ENCODE assay signal across 9 mouse cellular contexts in the genomic region with DNA sequence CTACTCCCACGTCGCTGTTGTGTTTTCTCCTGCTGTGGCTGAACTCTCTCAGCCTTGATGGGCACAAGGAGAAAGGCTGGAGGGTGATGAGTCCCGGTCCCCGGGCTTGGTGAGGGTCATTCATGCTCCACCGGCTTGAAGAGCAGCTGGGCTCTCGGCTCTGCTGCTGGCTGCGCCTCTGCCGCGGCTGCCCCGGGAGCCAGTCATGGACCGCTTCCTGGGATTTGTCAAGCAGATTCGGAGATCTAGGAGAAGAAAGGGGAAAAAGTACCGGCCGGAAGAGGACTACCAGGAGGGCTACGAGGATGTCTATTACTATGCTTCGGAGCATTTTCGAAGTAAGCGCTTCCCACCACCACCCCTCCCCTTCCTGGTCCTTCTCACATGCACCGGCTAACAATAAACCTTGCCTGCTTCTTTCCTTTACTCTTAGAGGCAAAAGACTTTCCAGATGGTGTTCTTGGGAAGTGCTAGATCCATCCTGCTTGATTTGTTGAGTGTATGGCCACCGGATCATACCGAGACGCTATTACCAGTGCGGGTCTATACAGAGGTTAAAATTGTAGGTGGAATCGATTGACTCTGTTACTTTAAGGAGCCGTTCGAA.
A peak's percentile ranks its signal among the peaks of the same experiment; 100 is the strongest.
DNase-seq lines count a peak whose midpoint lies in the region; ATAC-seq and TF ChIP-seq lines count a peak whose summit lies in the region.
"Had no signal": no experiment of that assay in that cellular context is flagged by ENCODE, and none has a peak within 500 bp of the region (broad histone marks: within the 10 kb centered on the region; RNA-seq: fewer than 3 reads in every experiment).

No protein-coding gene starts in this region.

- no peaks in the 10 kb centered on the region for H3K36me3 ChIP-seq in lung, embryonic 14.5 days (ENCODE audit: insufficient read depth)
- no peaks in the 10 kb centered on the region for H3K36me3 ChIP-seq in hindbrain, postnatal 0 days (ENCODE audit: insufficient read depth, low read length)
- no peaks in the 10 kb centered on the region for H3K36me3 ChIP-seq in midbrain, embryonic 13.5 days

- peak overlapping the region; percentile 16 for H3K4me3 ChIP-seq in lung, embryonic 14.5 days (ENCODE audit: low read depth, low read length)
- peak overlapping the region; percentile 44 for H3K4me3 ChIP-seq in hindbrain, postnatal 0 days (ENCODE audit: low read length)
- H3K4me3 ChIP-seq in midbrain, embryonic 13.5 days (replicated peaks) = peak overlapping the region; percentile 50
- H3K4me3 ChIP-seq: megakaryocyte, embryonic 14.5 days had no signal

- peaks cover 4% of the 10 kb centered on the region for H3K4me1 ChIP-seq in lung, embryonic 14.5 days (ENCODE audit: insufficient read depth)
- H3K4me1 ChIP-seq in hindbrain, postnatal 0 days (ENCODE audit: insufficient read depth, low read length) = 0 out of 2 replicates have a peak, but pooled peaks cover 9% of the 10 kb centered on the region
- peaks cover 51% of the 10 kb centered on the region for H3K4me1 ChIP-seq in midbrain, embryonic 13.5 days (replicated peaks)
- H3K4me1 ChIP-seq: megakaryocyte, embryonic 14.5 days had no signal

- WGBS in lung, embryonic 14.5 days = 4% methylated on average over 26 of the region's 26 CpGs
- whole genome bisulfite sequencing in hindbrain, postnatal 0 days = 3% methylated on average over 26 of the region's 26 CpGs
- 2% methylated on average over 26 of the region's 26 CpGs for WGBS in midbrain, embryonic 13.5 days

- no peak overlapping the region for H3K27ac ChIP-seq in lung, embryonic 14.5 days (ENCODE audit: low read depth)
- no peak overlapping the region; the same call in 1 of the 2 replicates for H3K27ac ChIP-seq in hindbrain, postnatal 0 days
- H3K27ac ChIP-seq in midbrain, embryonic 13.5 days = peak overlapping the region; percentile 89

- H3K9me3 ChIP-seq in lung, embryonic 14.5 days (ENCODE audit: low read depth, low read length) = no peaks in the 10 kb centered on the region
- H3K9me3 ChIP-seq in hindbrain, postnatal 0 days (ENCODE audit: low read length) = no peaks in the 10 kb centered on the region
- no peaks in the 10 kb centered on the region for H3K9me3 ChIP-seq in midbrain, embryonic 13.5 days

- peaks cover 24% of the 10 kb centered on the region for H3K27me3 ChIP-seq in lung, embryonic 14.5 days (ENCODE audit: insufficient read depth, low read length)
- no peaks in the 10 kb centered on the region for H3K27me3 ChIP-seq in hindbrain, postnatal 0 days (ENCODE audit: insufficient read depth, low read length)
- no peaks in the 10 kb centered on the region for H3K27me3 ChIP-seq in midbrain, embryonic 13.5 days

- no peak for ATAC-seq in lung, embryonic 14.5 days (ENCODE audit: insufficient read depth)
- peak; percentile 70 for ATAC-seq in hindbrain, postnatal 0 days
- ATAC-seq in midbrain, embryonic 13.5 days = peak; percentile 57

- H3K9ac ChIP-seq in lung, embryonic 14.5 days = no peak overlapping the region
- H3K9ac ChIP-seq in hindbrain, postnatal 0 days (replicated peaks; ENCODE audit: low read length) = peak overlapping the region; percentile 47
- peak overlapping the region; percentile 67 for H3K9ac ChIP-seq in midbrain, embryonic 13.5 days (replicated peaks)

- DNase-seq in adrenal gland, postnatal 14 days = peak; percentile 10
- DNase-seq in adrenal gland, adult 2 months = no peak
- peak; percentile 25 for DNase-seq in lung, embryonic 14.5 days
- no peak for DNase-seq in lung, postnatal 36 days
- DNase-seq in hindbrain, postnatal 0 days (ENCODE audit: low spot score) = peak; percentile 54
- no peak for DNase-seq in adrenal gland, postnatal 36 days
- no peak for DNase-seq in urinary bladder, postnatal 4 days (ENCODE audit: low spot score in 2 of 2)

- no peak for TF ChIP-seq CTCF in lung, embryonic 14.5 days (IDR thresholded peaks at IDR 0.05; ENCODE audit: low read depth)
- no peak for TF ChIP-seq CTCF in hindbrain, postnatal 0 days (IDR thresholded peaks at IDR 0.05; ENCODE audit: low read depth)

- peak overlapping the region; percentile 52 for H3K4me2 ChIP-seq in lung, embryonic 14.5 days
- H3K4me2 ChIP-seq in hindbrain, postnatal 0 days (ENCODE audit: low read depth, low read length) = peak overlapping the region; percentile 89
- H3K4me2 ChIP-seq in midbrain, embryonic 13.5 days (replicated peaks) = peak overlapping the region; percentile 78

Comparison
In these comparisons a context has a peak if more than half of its experiments do, and no peak if none do; other contexts are left out.
1. DNase-seq: peak in adrenal gland, postnatal 14 days (single experiment), lung, embryonic 14.5 days (single experiment) and hindbrain, postnatal 0 days (single experiment); none in adrenal gland, adult 2 months (single experiment), lung, postnatal 36 days (single experiment), adrenal gland, postnatal 36 days (0 of 2) and urinary bladder, postnatal 4 days (0 of 2).
2. Peak in every context shown above with its lines, with median percentiles within 50 percentile points of each other: H3K4me2 ChIP-seq and H3K4me3 ChIP-seq.